Mouse (Mus musculus): ENCODE results near the gene Pdcd1lg2.

The Pdcd1lg2 gene

GRCm38 (mm10) chr19:29470652-29471051 is 59.9 kb downstream of the Pdcd1lg2 start:
- DNase-seq (ENCODE audit: low spot score): no peak

DNA sequence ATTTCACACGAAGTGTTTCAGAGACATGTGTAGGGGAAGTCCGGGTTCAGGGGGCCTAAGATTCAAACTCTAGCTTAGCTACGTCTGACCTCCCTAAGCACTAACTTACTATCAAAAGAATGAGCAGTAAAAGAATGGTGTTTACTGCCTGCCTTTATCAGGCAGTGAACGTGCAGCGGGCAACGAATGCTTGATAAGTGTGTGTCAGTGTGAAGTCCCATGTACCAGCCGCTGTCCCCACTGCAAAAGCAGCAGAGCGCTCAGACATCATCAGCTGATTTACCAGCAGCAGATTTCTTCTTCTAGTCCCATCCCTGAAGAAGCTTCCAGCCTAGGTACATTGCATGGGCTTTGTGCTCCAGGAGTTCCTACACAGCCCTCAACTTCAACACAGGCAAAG is 61.7 kb downstream of the Pdcd1lg2 start:
- no peak for DNase-seq (ENCODE audit: low spot score)

- DNase-seq (ENCODE audit: low spot score): no peak
Observed at GRCm38 (mm10) chr19:29472946-29473345, 62.2 kb downstream of the Pdcd1lg2 start.

- no peak for DNase-seq (ENCODE audit: low spot score)
Observed at GRCm38 (mm10) chr19:29474803-29475202, 64.1 kb downstream of the Pdcd1lg2 start.

DNA sequence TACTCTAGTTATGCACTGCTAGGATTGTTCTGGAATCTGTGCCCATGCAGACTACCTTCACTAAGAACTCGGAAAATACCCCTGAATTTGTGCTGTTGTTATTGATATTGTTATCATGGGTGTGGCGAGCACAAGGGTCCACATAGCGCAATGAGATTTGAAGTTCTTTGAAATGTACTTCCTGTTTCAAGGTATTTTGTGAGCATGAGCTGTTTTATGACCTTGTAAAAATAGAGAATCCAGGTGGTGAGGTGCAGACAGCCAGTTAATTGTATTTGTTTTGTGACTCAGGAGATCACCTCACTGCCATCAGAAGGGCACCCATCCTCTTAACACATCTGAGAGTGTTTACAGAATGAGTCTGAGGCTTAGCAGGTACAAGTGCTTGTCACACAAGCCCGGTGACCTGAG is 64.5 kb downstream of the Pdcd1lg2 start:
- DNase-seq (ENCODE audit: low spot score): no peak

DNA sequence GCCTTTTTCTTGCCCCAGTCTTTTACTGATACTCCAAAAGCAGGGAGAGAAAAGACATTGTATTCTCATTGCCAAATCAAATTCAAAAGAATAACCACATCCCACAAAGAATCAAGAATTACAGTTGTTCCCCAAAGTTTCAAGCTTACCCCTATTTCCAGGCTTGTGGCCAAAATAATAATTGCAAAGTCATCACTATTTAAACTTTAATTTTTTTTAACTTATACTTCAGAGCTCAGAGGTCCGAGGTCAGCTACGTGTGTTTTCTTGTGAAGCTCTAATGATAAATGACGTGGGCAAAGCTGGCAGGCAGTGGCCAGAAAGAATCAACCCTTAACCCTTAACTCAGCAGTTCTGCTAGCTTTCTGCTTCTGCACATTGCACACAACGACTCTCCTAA is 67.9 kb downstream of the Pdcd1lg2 start:
- DNase-seq (ENCODE audit: low spot score): no peak

GRCm38 (mm10) chr19:29481578-29481977 is 70.9 kb downstream of the Pdcd1lg2 start:
- DNase-seq (ENCODE audit: low spot score): no peak

DNA sequence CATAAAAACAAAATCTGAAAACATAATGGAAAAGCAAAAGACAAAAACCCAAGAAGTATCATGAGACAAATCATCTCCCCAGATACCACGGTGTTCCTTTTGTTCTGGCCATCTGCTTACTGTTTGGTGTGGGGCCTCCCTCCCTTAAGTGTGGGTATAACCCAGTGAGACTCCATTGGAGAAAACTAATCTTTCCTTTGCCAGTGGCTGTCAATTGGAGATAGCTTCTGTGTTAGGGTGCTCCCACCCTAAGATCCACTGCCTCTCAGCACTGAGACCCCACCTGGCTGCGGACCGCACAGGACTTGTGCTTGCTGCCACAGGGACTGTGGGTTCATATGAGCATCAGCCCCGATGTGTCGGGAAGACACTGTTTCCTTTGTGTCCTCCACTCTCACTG is 71.4 kb downstream of the Pdcd1lg2 start:
- no peak for DNase-seq (ENCODE audit: low spot score)

DNA sequence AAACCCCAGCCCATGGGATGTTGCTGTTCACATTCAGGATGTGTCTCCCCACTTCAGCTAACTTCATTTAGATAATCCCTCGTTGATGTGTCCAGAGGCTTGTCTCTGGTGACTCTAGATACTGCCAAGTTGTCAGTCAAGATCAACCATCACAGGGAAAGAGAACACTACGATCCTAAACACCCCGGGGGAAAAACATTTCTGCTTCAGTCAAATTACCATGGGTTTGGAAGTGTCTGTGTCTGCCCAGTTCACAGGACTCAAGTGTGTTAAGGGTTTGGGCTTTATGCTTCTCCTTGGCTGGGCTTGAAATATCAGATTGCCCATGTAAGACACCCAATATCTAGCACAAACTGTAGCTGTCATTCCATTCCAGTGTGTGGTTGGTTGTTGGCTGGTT is 71.9 kb downstream of the Pdcd1lg2 start:
- DNase-seq (ENCODE audit: low spot score): no peak

DNA sequence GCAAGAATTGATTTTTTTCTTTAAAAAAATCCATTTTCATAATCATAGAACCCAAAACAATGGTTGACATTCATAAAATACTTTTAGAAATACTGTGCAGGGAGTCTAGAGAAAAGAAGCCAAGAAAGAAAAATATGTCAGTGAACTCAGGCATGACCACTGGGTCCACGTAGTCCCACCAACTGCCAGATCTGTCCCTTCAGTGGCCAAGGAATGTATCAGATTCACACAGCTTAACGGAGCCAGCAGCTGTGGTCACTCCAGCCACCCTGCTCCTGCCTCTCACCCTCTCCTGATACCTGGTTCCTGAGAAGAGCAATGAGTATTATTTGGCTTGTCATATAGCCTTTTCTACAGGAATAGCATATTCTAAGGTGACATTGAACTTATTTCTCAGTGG is 72.7 kb downstream of the Pdcd1lg2 start:
- no peak for DNase-seq (ENCODE audit: low spot score)

DNA sequence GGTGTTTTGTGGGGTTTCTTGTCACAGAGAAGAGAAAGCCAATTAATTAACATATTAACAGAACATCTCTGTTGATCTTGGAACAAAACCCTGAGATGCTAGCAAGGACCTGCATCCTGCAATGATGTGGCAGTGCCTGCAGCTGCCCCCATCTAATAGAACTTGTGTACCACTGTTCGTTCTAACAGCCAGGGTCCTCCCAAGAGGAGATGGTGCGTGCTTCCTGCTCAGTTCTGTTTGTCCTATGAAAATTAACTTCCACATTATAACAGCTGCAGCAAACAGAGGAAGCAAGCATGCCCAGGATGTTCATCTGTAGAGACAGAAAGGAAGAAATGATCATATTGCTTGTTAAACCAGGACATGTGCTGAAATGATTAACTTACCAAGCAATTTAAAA is 73.8 kb downstream of the Pdcd1lg2 start:
- no peak for DNase-seq (ENCODE audit: low spot score)

GRCm38 (mm10) chr19:29485257-29485948 is 74.7 kb downstream of the Pdcd1lg2 start:
- no peak for DNase-seq (ENCODE audit: low spot score)

- no peak for DNase-seq (ENCODE audit: low spot score)
Observed at GRCm38 (mm10) chr19:29486545-29487206, 76.0 kb downstream of the Pdcd1lg2 start.

GRCm38 (mm10) chr19:29487326-29488072 is 76.8 kb downstream of the Pdcd1lg2 start:
- no peak for DNase-seq (ENCODE audit: low spot score)

GRCm38 (mm10) chr19:29488073-29488390 is 77.3 kb downstream of the Pdcd1lg2 start:
- no peak for DNase-seq (ENCODE audit: low spot score)

DNA sequence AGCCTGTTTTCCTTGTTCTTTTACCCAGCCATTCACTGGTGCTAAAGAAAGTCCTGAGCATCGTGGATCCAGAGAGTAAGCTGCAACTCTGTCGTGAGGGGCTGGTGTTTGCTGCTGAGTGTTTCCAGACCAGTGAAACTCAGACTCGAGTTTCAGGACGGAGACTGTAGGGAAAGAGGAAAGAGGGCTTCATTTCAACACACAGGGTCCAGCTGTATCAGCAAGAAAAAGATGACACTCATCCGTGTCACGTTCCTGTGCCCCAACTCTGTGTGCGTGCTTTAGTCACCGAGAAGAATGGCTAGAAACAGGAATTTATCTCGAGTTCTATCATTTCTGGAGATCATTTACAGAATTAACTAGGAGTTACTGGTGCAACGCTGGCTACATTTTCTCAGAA is 77.7 kb downstream of the Pdcd1lg2 start:
- no peak for DNase-seq (ENCODE audit: low spot score)

- no peak for DNase-seq (ENCODE audit: low spot score)
Observed at GRCm38 (mm10) chr19:29489785-29490284, 79.1 kb downstream of the Pdcd1lg2 start.

GRCm38 (mm10) chr19:29491467-29491866 is 80.7 kb downstream of the Pdcd1lg2 start:
- no peak for DNase-seq (ENCODE audit: low spot score)

- no peak for DNase-seq (ENCODE audit: low spot score)
Observed at GRCm38 (mm10) chr19:29494454-29494853, 83.7 kb downstream of the Pdcd1lg2 start.

DNA sequence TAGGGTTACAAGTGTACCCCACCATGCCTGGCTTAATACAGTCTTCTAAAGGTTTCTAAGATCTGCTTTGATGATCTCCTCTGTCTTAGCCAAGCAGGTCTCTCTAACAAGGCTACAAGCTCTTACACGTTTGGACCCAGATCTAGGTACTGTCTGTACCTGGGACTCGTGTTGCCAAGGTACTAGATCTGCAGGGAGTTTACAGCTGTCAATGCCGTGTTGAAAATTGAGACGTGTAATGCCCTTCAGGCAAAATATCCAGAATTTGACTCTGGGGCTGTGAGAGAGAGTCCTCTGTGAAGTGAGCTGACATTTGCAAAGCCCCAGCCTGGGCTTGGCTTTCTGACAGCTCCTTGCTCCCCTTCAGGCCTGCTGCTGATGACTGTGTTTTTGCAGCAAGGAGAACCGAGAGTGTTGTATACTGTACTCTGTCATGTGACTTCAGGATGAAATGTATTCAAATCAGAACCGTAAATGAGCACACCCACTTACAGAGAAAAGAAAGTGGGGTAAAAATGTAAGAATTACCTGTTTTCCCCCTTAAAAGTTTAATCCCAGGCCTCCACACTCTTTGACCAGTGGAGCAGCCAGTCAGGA is 85.4 kb downstream of the Pdcd1lg2 start:
- no peak for DNase-seq (ENCODE audit: low spot score)

GRCm38 (mm10) chr19:29496786-29497557 is 86.3 kb downstream of the Pdcd1lg2 start:
- no peak for DNase-seq (ENCODE audit: low spot score)

DNA sequence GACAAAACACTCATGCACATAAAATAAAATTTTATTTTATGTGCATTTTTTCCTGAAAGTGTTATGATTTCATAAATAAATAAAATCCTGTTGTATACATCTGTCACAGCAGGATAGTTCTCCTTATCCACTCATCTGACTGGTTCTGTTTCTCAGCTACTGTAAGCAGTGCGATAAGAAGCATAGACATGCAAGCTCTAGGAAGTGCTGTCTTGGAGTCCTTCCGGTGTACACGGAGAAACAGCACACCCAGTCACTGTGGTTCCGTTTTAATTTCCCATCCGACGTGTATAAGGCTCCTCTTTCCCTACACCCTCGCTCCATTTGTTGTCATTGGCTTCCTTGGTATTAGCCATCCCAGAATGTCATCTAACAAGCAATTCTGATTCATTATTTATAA is 87.2 kb downstream of the Pdcd1lg2 start:
- DNase-seq (ENCODE audit: low spot score): no peak

Data from ovary, adult 18-20 months (tissue).